Mouse (Mus musculus) lung, postnatal 14 days (tissue): ENCODE results near the gene Efcab12.

ENCODE experiments used
- DNase-seq: peaks from one replicate; pipeline ENCODE4 v3.0.0; 2021

The Efcab12 gene

GRCm38 (mm10) chr6:115838745-115839144, 533 bp upstream of the Efcab12 start:
- no peak for DNase-seq

DNA sequence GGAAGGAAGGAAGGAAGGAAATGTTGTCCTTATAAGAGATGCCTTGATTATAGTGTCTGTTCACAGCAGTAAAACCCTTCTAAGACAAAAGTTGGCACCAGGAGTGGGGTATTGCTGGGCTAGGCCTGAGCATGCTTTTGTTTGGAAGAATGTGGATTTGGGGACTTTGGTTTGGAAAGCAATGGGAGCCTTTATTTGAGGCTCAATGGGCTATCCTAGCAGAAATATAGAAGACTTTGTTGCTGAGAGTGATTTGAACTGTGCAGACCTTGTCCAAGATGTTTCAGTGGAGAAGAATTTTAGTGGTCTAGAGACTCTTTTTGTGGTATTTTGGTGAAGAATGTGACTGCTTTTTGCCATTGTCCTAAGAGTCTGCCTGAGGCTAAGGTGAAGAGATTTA, 4.4 kb downstream of the Efcab12 start:
- DNase-seq, result no peak

DNA sequence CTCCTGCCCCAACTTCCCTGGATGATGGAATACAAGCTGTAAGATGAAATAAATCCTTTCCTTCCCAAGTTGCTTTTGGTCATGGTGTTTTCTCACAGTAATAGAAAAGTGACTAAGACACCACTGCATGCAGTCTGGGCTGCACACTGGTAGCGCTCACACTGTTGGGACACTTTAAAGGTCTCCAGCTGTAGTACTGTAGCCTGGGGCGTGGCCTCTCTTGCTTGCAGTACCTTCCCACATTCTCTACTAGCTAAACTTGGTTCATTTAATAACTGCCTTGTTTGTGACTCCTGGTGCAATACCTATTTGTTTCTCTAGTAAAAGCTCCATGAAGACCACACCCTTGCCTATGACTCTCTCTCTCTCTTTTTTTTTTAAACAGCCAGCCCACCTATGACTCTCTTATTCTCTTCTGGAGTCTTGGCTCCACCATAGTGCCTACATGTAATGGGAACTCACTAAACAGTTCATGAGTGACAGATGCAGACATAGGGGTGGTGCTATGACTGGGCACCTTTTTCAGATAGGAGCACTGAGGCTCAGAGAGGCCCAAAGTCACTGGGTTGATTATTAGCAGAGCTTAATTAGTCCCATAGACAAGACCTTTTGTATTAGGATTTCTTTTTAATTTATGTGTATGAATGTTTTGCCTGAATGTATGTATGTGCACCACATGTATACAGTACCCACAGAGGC, 5.9 kb downstream of the Efcab12 start:
- DNase-seq, result no peak

- DNase-seq, result no peak
Observed at GRCm38 (mm10) chr6:115830779-115831601, 7.2 kb downstream of the Efcab12 start.

DNA sequence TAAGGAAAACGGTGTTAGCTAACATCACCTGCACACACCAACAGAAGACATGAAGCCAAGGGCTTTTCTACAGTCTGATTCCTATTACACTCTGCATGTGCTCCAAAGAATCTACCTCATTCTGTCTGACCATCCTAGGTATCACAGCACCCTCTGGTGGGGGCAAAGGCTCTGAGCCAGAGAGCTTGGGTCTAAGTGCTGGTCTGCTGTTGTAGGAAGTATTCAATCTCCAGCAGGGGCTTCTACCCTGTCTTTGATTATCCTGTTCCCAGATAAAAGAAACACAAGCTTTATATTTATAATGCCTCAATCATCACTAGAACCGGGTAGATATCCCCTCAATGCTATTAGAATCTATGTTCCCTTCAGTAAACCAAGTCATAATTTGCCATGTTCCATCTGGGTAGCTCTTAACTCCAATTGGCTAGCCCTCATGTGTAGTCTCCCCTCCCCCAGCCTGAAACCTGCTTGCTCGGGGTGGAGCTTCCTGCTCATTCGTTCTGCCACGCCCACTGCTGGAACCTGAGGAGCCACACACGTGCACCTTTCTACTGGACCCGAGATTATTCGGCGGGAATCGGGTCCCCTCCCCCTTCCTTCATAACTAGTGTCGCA, 14.3 kb downstream of the Efcab12 start:
- peak; percentile 65 for DNase-seq

DNA sequence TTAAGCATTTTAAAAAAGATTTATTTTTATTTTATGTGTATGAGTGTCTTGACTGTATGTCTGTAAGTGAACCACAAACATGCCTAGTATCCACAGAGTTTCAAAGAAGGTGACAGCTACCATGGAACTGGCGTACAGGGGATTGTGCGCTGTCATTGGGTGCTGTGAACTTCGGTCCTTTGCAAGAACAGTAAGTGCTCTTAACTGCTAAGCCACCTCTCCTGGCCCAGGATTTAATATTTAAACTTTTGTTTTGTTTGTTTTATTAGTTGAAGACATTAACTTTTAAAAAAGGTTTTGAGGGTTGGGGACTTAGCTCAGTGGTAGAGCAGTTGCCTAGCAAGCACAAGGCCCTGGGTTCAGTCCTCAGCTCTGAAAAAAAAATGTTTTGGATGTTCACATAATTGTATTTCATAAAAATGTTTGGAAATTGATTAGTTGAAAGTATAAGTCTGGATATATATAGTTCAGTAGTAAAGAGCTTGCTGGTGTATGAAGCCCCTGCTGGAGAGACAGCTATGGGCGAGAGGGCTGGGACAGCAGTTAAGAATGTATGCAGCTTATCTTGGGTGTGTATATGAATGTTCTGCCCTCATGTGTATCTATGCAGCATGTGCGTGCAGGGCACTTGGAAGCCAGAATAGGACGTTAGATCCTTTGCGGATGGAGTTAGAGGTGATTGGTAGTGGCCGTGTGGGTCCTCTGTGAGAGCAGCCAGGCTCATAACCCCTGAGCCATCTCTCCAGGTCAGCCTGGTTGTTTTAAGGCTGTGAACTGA, 16.8 kb downstream of the Efcab12 start:
- no peak for DNase-seq

DNA sequence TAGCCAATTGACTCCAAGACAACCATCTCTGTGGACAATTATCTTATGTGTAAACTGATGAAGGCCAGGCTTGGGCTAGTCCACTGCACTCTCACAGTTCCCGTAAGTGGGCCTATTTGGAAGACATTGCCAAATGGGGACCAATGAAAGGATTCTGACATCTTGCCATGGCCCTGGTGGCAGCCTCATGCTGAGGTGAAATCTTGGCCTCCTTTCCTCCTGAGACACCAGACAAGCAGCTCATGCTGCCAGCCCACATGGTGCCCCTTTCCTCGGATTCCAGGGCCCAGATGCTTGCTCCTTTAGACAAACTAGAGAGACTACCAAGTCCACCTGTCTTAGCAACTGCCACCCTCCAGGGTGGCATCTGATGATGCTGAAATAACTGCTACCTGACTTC, 20.1 kb downstream of the Efcab12 start:
- no peak for DNase-seq

DNA sequence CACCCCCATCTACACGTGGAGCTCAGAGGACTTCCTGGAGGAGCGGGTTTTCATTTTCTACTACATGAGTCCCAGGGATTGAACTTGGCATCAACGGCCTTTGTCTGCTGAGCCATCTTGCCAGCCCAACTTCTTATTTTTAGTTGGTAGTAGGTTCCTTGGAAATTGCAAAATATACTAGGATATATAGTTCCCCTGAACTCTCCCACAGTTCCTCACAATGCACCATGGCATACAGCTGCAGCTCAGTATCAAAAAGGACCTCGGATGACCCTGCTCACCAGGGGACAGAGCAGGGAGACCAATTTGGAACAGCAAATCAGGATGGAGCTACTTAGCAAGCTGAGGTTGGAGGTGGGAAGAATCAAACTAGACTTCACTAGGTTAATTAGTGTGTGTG, 23.2 kb downstream of the Efcab12 start:
- no peak for DNase-seq

GRCm38 (mm10) chr6:115814104-115814503, 24.1 kb downstream of the Efcab12 start:
- peak; percentile 58 for DNase-seq

DNA sequence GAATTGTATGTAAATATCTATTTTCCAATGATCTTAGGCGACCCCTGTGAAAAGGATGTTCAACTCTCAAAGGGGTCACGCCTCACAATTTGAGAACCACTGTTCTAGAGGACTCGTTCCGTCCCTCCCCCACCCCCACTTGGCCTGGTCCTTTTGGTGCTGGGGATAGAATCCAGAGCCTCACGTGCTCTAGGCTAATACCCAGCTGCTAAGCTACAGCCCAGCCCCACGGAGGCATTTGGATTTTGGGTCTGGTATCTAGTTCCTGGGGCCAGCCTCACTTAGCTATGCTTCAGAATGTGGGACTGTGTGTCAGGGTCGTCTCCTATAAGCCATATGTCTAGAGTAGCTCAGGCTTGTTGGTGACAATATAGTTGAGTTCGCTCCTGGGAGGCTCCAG, 26.6 kb downstream of the Efcab12 start:
- DNase-seq, result no peak

DNA sequence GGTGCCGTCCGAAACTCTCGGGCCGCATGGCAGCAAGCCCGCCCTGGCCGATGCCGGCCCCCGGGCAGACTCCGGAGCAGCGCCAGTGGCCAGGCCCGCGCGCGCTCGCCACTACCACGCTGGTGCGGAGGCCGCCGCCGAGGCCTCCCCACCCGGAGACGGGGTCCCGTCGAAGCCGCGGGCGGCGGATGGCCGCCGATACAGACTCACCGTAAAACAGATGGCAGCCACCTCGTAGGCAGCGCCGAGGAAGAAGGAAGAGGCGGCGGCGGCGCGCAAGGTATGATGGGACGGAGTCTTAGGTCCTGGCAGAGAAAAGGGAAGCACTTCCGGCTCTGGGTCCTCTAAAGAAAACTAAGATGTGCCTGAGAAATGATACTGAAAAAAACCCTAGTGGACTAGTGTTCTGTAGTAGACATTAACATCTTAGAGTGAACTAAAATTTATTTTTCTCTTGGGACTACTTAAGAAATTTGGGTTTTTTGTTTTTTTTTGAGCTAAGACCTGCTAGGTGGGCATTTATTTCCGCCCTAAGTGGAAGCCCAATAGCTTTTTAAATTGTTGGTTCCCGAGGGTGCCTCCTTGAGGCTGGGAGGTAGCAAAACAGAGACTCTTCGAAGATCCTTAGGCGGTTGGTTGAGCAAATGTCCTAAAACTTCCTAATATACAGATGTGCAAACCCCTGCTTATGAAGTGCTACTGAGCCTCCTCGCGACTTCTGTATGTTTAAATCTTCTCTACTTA, 29.6 kb downstream of the Efcab12 start, which contains the start of gene Rpl32:
Gene Rpl32, minus strand, starts transcription at position 260 of the 744 bp plus-strand sequence.
- DNase-seq, result peak; percentile 87

DNA sequence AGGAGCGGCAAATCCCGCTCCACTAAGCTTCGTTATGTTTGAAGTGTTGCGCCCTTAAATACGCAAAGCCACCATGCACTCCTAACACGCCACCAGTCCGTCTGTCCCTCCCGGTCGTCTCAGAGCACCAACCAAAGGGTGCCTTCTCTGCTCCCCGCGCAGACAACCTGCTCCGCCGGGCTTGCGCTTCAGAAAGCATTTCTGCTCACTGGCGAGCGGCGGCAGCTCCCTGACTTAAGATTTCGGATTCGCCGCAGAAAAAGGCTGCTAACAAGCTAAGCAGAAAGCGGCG, 30.1 kb downstream of the Efcab12 start:
- DNase-seq, result no peak

GRCm38 (mm10) chr6:115807464-115808195, 30.6 kb downstream of the Efcab12 start:
- no peak for DNase-seq

DNA sequence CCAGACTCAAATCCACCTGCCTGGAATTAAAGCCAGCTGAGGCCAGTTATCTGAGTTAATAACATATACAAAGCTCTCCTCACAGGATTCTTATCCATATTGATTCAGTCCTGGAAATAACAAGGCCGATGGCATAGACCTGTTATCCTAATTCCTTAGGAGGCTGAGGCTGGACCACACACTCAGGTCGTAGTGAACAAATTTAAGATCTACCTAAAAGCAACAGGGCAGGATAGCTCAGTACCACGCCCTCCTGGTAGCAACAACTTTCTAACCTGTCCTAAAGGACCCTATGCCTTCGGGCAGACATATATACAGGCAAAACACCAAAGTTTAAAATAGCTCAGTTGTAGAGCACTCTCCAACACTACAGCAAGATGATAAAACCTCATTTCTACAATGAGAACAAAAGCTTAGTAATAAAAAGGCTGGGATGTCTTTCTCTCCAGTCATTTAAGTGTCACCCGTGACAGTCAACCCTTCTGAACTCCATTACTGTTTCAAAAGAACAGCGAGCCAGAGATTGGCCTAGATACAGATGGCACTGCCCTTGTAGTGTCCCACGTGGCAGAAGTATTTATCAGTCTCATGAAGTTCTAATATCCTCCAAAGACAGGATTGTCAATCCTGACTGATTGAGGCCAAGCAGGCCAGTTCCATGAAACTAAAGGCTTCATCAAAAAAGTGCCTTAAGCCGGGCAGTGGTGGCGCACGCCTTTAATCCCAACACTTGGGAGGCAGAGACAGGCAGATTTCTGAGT, 33.6 kb downstream of the Efcab12 start:
- no peak for DNase-seq

DNA sequence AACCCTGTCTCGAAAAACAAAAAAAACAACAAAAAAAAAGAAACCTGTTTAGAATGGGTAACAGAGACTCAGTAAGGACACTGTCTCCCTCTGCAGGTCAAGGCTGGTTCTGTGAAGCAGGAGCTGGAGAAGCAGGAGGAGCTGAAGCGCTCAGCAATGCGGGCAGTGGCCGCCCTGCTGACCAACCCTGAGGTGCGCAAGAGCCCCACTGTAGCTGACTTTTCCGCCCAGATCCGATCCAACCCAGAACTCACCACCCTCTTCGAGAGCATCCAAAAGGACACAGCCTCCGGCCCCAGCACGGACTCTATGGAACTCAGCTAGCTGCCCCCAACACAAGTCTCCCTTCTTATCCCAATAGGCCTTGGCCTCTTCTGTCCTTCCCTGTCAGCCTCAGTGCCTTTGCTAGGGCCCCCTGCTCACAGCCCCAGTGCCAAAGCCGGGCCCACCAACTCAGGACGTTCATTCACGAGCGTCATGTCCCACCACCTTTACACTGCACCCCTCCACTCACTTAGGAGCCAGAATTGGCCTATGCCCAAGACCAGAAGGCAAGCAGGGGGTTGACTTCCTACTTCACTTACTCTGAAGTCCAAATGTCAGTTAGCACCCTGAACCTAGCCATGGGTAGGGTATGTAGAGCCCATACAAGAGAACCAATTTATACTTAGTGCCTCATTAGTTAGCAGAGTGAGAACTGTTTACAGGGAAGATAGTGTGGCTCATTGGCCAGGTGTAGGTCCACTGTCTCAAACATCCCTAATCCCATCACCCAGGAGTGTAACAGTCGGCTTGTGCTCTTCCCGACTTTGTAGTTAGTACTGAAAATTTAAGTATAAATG, 34.5 kb downstream of the Efcab12 start:
- peak; percentile 79 for DNase-seq

GRCm38 (mm10) chr6:115801811-115802210, 36.4 kb downstream of the Efcab12 start:
- DNase-seq, result no peak

GRCm38 (mm10) chr6:115792691-115793215, 45.5 kb downstream of the Efcab12 start:
- DNase-seq, result no peak

GRCm38 (mm10) chr6:115791842-115792686, 46.1 kb downstream of the Efcab12 start:
- peak; percentile 43 for DNase-seq

DNA sequence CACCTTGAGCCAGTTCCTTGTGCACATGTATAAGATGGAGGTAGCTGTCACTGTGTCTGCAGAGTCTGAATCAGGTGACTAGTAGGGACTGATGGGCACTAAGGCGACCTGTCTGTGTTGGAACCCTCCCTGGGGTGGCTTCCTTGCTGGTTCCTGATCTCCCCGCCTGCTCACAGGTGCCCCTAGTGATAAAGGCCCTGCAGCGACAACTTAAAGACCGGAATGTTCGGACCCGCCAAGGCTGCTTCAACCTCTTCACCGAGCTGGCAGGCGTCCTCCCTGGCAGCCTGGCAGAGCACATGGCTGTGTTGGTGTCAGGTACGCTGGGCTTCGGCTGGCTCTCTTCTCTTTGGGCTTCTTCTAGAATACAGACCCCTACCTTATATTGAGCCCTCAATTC, 47.2 kb downstream of the Efcab12 start:
- no peak for DNase-seq
